Mouse (Mus musculus) cerebral cortex, adult 2 months (tissue): Measurements from ENCODE around the gene Drd1.

Source experiments
- WGBS: fragments of 180-500 bp; shearing (Covaris S2); methylation state at CpG from one replicate; pipeline ENCODE4 v1.1.7; 2018; 5-methylcytosine and 5-hydroxymethylcytosine counted together

Drd1 gene

GRCm38 (mm10) chr13:54073491-54073890 lies 18.0 kb upstream of the Drd1 start:
- 68% methylated on average over 2 of the region's 2 CpGs for WGBS

DNA sequence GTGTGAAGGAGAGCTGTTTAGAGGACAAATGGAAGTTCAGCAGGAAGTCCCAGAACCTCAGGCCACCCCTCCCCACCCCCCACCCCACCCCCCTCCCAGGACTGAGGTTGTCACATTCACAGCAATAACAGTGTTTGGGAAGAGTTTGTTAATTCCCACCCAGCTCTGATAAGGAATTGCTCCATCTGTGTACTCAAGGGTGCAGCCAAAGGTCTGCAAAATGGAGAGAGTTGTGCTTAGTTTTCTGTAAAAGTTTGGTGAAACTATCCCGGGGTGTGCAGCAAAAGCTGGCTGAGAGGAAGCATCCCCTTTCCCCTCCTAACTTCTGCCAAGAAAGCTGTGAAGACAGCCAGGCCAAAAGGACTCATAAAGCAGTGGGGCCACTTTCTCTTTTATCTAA lies 17.6 kb upstream of the Drd1 start:
- 9% methylated on average over 1 of the region's 1 CpGs for WGBS

GRCm38 (mm10) chr13:54072526-54073057 lies 17.1 kb upstream of the Drd1 start:
- 22% methylated on average over 10 of the region's 10 CpGs for WGBS

GRCm38 (mm10) chr13:54071606-54072331 lies 16.3 kb upstream of the Drd1 start, which contains the start of gene Sfxn1:
Sfxn1 (plus strand) TSS chr13:54071869.
- under 1% methylated on average over 74 of the region's 74 CpGs for WGBS

GRCm38 (mm10) chr13:54071011-54071410 lies 15.5 kb upstream of the Drd1 start:
- 96% methylated on average over 9 of the region's 9 CpGs for WGBS

DNA sequence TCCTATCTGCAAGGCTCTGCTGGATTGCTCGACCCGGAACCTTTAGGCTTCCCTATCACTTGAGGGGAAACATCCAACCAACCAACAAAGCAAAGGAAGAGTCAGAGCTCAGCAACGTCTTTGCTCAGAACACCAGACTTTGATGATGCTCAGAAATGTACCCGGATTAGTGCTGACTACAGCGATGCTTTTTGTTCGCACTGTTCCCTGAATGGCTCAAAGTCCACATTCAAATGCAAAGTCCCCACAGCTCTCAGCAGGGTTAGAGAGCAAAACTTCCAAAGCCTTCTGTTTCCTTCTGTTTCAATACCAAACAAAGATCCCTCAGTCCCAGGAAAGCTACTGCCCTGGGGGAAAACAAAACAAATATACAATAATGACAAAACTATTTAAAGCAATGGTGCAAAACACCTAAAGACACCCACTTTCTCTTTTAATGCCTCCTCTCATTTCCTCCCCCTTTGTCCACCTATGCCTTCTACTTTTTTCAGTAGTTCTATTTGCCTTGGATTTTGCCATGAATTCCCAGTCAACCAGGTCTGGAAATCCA lies 12.2 kb upstream of the Drd1 start:
- 45% methylated on average over 6 of the region's 6 CpGs for WGBS

DNA sequence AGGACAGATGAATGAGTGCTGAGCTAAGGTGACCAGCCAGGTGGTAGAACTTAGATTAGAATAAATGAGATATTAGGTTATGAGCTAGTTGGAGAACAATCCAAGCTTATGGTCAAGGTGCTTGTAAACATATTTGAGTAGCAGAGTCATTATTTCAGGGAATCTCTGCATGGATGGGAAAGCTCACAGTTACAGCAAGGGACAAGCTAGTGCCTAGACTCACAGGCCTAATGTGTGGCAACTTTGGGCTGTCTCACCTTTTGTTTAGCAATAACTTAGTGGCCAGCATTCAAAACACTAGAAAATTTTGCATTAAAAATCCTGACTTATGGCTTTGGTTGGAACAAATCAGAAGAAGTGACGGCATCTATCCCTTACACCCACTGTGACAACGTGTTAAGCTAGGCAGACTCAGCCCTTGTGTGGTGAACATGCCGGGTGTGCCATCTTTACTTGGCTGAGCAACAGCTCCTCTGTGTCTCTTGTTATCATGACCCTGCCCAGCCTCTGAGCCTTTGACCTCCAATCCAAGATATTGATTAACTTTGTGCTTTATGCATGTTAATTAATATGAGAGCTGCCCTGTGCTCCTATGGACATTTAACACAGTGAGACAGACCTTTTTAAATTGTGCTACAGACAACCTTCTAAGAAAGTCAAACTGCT lies 10.7 kb upstream of the Drd1 start:
- 77% methylated on average over 3 of the region's 3 CpGs for WGBS

GRCm38 (mm10) chr13:54063292-54063691 lies 7.8 kb upstream of the Drd1 start:
- WGBS: 2% methylated on average over 3 of the region's 3 CpGs

DNA sequence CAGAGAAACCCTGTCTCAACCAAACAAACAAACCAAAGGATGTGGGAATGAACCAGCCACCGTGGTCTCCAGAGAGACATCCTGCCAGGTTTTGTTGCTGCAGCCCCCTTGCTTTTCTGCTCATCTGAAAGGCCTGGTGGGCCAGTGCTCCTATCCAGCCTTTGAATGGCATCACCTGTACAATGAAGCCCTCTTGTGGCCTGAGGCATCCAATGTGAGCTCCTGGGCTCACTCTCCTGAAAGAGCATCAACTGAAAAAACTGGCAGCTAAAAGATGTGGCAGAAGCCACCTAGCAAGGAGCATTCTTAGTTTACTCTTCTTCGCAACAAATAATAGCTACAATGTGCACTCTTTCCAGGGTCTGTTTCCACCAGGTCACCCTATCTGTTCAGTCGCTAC lies 6.6 kb upstream of the Drd1 start:
- 89% methylated on average over 3 of the region's 3 CpGs for WGBS

- WGBS: 3% methylated on average over 20 of the region's 20 CpGs
These were observed 543 bp downstream of the Drd1 start for GRCm38 (mm10) chr13:54054962-54055361.

DNA sequence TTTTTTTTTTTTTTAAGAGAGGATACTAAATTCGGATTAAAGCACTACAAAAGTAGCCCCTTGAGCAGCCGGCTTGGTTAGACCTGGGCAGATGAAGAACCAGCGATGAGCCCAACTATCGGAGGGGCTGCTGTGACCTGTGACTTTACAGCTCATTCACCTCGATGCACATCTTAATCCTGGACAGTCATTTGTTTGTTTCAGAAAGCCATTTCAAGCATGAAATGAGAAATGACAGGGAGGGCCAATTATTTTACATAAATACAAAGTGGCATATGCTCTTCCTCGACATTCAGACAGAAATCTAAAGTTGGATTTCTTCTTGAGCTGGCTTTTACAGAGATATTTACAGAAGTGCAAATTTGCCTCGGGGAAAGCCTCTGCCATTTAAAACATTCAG lies 3.9 kb downstream of the Drd1 start:
- 34% methylated on average over 7 of the region's 7 CpGs for WGBS

DNA sequence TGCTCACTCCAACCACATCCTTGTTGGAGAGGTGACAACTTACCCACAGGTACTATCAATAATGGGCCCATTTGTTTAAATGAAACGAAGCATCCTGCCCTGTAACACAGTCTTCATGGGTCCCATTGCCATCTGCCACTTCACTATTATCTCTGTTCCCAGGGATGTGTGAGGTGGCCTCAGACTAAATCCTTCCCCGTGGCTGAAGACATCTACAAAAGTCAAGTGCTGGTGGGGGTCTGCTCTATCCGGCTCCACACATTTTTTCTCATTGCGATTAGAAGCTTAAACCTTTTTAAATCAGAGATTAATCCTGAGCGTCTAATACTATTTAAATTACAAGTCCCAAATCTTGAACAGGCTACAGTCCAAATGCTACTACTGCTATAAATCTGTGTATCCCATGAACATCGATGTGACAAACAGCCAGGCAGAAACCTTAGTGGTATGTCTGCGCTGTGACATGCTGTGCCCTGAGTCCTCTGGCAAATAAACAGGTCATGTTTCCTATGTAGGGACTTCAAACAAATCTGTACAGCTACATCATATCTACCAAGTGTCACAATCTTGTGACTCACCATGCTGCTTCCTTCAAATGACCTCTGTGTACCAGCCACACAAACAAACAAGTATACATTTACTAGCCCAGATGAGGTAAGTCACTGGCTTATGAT lies 6.7 kb downstream of the Drd1 start:
- 83% methylated on average over 7 of the region's 7 CpGs for WGBS

DNA sequence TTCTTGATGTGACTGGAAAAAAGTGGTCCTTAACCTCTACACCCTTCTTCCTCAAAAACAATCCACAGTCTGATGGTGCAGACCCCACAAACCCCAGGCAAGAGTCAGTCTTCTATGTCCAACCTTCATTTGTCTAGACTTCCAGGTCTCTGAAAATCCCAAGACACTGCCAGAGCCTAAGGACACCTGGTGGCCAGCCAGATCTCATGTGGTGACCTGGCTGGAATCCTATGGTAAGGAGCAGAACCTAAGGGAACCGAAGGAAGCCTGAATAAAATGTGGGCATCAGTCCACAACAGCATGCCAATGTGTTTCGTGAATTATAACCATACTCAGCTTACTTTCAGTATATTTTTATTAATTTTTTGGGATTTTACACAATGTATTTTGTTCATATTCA lies 15.2 kb downstream of the Drd1 start:
- 82% methylated on average over 2 of the region's 2 CpGs for WGBS

- 53% methylated on average over 4 of the region's 4 CpGs for WGBS
These were observed 17.6 kb downstream of the Drd1 start for GRCm38 (mm10) chr13:54037936-54038335.

GRCm38 (mm10) chr13:54035541-54035940 lies 20.0 kb downstream of the Drd1 start:
- WGBS: 51% methylated on average over 1 of the region's 1 CpGs

GRCm38 (mm10) chr13:54033653-54034052 lies 21.9 kb downstream of the Drd1 start:
- 87% methylated on average over 4 of the region's 4 CpGs for WGBS

GRCm38 (mm10) chr13:54027079-54027478 lies 28.4 kb downstream of the Drd1 start:
- 48% methylated on average over 7 of the region's 7 CpGs for WGBS

DNA sequence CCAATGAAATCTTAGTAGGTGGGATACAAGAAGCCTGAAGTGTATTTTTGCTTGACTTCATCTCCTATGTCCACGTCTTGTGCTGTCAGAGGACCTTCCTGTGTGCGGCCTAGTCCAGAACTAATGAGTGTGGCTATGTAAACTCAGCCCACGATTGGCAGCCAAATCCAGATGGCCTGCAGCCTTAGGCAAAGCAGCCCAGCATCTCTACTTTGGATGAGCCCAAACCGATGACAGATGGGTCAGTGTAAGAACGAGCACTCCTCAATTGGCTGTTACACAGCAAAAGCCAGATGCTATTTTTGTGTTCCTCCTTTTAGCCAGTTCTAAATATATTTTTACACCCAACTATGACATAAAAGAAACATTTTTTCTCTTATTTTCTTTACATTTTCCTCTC lies 32.2 kb downstream of the Drd1 start:
- WGBS: 50% methylated on average over 5 of the region's 5 CpGs

- WGBS: 65% methylated on average over 4 of the region's 4 CpGs
These were observed 46.8 kb downstream of the Drd1 start for GRCm38 (mm10) chr13:54008716-54009115.
